ENCODE assay signal across 22 mouse cellular contexts in genomic region chr3:127015175-127015574, GRCm38 (mm10).
DNase-seq lines count a peak whose midpoint lies in the region; ATAC-seq and TF ChIP-seq lines count a peak whose summit lies in the region.
"Had no signal": no experiment of that assay in that cellular context is flagged by ENCODE, and none has a peak within 500 bp of the region (broad histone marks: within the 10 kb centered on the region; RNA-seq: fewer than 3 reads in every experiment).

No protein-coding gene starts in this region.

- H3K9ac ChIP-seq in heart, postnatal 0 days (replicated peaks; ENCODE audit: low read depth, low read length) = no peak overlapping the region
- H3K9ac ChIP-seq: embryonic facial prominence, embryonic 13.5 days had no signal

- intact Hi-C loops in left cerebral cortex, adult 2 months (cut with DNase I) = no loop called here
- intact Hi-C loops in left cerebral cortex, postnatal 25 days (cut with DNase I) = loop anchor here (2.0 to 5.0 kb wide), 2 partner anchors 16 to 147 kb away; no protein-coding TSS in a partner anchor

- peak; percentile 59; the same call in 1 of the 2 replicates for ATAC-seq in cerebellum, adult (ENCODE audit: insufficient number of reproducible peaks, low FRiP score, low TSS enrichment)
- ATAC-seq in heart, postnatal 0 days (ENCODE audit: insufficient read depth, low read depth) = no peak
- ATAC-seq: forebrain, embryonic 14.5 days; lung, postnatal 0 days had no signal

- H3K27me3 ChIP-seq in heart, postnatal 0 days (ENCODE audit: control insufficient read depth, insufficient read depth, low read length) = no peaks in the 10 kb centered on the region
- H3K27me3 ChIP-seq: embryonic facial prominence, embryonic 13.5 days had no signal

- no peaks in the 10 kb centered on the region for H3K4me1 ChIP-seq in heart, postnatal 0 days (ENCODE audit: control insufficient read depth, insufficient read depth)
- H3K4me1 ChIP-seq in embryonic fibroblast, embryonic 13.5 days (ENCODE audit: control insufficient read depth, insufficient read depth, low read length) = peaks cover 6% of the 10 kb centered on the region

- WGBS in heart, postnatal 0 days = 81% methylated on average over 6 of the region's 6 CpGs

- no peak overlapping the region for H3K27ac ChIP-seq in heart, postnatal 0 days (ENCODE audit: low read depth)
- H3K27ac ChIP-seq in left cerebral cortex, adult 2 months = peak overlapping the region; percentile 66; the same call in 1 of the 2 replicates
- no peak overlapping the region for H3K27ac ChIP-seq in embryonic fibroblast, embryonic 13.5 days (ENCODE audit: insufficient read depth, low read length)
- H3K27ac ChIP-seq: embryonic facial prominence, embryonic 13.5 days; hindbrain, embryonic 10.5 days; macrophage; midbrain, embryonic 10.5 days had no signal

- no peaks in the 10 kb centered on the region for H3K9me3 ChIP-seq in heart, postnatal 0 days (replicated peaks; ENCODE audit: control insufficient read depth, low read length)
- H3K9me3 ChIP-seq: embryonic facial prominence, embryonic 13.5 days; hindbrain, embryonic 10.5 days; midbrain, embryonic 10.5 days had no signal

- no peak for DNase-seq in cerebellum, adult 9-10 months
- no peak for DNase-seq in heart, postnatal 0 days (ENCODE audit: low spot score)
- no peak for DNase-seq in heart, adult 9 months (ENCODE audit: low spot score in 2 of 2)
- no peak for DNase-seq in left cerebral cortex, adult 2 months (ENCODE audit: extremely low spot score in 1 of 2, low spot score in 2 of 2)
- no peak for DNase-seq in left cerebral cortex, postnatal 25 days (ENCODE audit: low spot score in 2 of 2)
- DNase-seq in spleen, postnatal 4 days (ENCODE audit: low spot score in 2 of 2) = no peak
- DNase-seq: adrenal gland, postnatal 14 days; cerebellum, adult 11 months; cerebellum, postnatal 25 days; embryo, embryonic 11 days; gastrocnemius, postnatal 25 days; heart, adult 18-20 months; kidney, adult 9 months; kidney, postnatal 25 days had no signal

- no peak overlapping the region for H3K4me3 ChIP-seq in heart, postnatal 0 days (ENCODE audit: low read depth, low read length)
- no peak overlapping the region for H3K4me3 ChIP-seq in left cerebral cortex, adult 2 months
- H3K4me3 ChIP-seq in embryonic fibroblast, embryonic 13.5 days (ENCODE audit: insufficient read depth, low read length) = no peak overlapping the region
- H3K4me3 ChIP-seq: embryonic facial prominence, embryonic 13.5 days; hindbrain, embryonic 10.5 days; midbrain, embryonic 10.5 days had no signal

- peak; percentile 19; the same call in 1 of the 2 replicates for TF ChIP-seq CTCF in heart, postnatal 0 days (IDR thresholded peaks at IDR 0.05; ENCODE audit: low read depth)
- peak; percentile 9; the same call in 1 of the 2 replicates for TF ChIP-seq CTCF in left cerebral cortex, adult 2 months (IDR thresholded peaks at IDR 0.05)
- peak; percentile 16; the same call in 1 of the 2 replicates for TF ChIP-seq CTCF in embryonic fibroblast, embryonic 13.5 days (IDR thresholded peaks at IDR 0.05; ENCODE audit: borderline replicate concordance, insufficient read depth, low read length)

- no peak for TF ChIP-seq POLR2A in embryonic fibroblast, embryonic 13.5 days (IDR thresholded peaks at IDR 0.05; ENCODE audit: low read depth, low read length)

- H3K36me3 ChIP-seq in heart, postnatal 0 days (replicated peaks; ENCODE audit: control insufficient read depth, insufficient read depth, low read length) = peaks cover 30% of the 10 kb centered on the region; the same call in 1 of the 2 replicates

- no peak overlapping the region for H3K4me2 ChIP-seq in heart, postnatal 0 days (ENCODE audit: low read depth, low read length)
- H3K4me2 ChIP-seq: embryonic facial prominence, embryonic 13.5 days had no signal

- TF ChIP-seq EP300 in heart, postnatal 0 days (IDR thresholded peaks at IDR 0.05; ENCODE audit: low read depth) = no peak
